Mouse (Mus musculus): Measurements from ENCODE around the gene Pik3r1.

DNA sequence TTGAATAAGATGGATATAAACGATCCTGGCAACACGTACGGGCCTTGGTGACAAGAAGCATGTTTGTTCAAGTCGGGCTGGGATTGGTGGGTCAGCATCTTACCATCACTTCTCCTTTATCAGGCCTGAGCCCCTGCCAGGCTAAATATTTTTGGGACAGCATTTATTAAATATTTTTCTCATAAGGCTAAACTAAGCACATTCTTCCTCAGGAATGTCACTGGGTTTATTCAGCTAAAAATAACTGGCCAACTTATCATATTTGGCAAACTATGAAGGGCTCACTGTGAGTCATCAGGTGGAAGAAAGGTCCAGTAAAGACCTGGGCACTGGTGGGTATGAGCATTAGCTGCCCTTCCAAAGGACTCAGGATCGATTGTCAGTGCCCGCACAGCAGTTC is 50.2 kb downstream of the Pik3r1 start:
- TF ChIP-seq POLR2A (IDR thresholded peaks at IDR 0.05; ENCODE audit: insufficient read length, low read depth) = no peak
- no peak for TF ChIP-seq CEBPB (IDR thresholded peaks at IDR 0.05; ENCODE audit: insufficient read depth, poor library complexity, severe bottlenecking)
- TF ChIP-seq E2F4 (IDR thresholded peaks at IDR 0.05; ENCODE audit: insufficient read depth) = no peak
- no peak for TF ChIP-seq TCF12 (IDR thresholded peaks at IDR 0.05; ENCODE audit: insufficient read depth, poor library complexity, severe bottlenecking)
- no peak for TF ChIP-seq REST (IDR thresholded peaks at IDR 0.05; ENCODE audit: insufficient read depth, insufficient read length)
- no peak for TF ChIP-seq MYOG (IDR thresholded peaks at IDR 0.05; ENCODE audit: control insufficient read depth in 1 of 3, insufficient read depth in 1 of 3, insufficient read length in 2 of 3, low read depth in 2 of 3)
- TF ChIP-seq USF1 (IDR thresholded peaks at IDR 0.05; ENCODE audit: low read depth) = no peak
- TF ChIP-seq SRF (IDR thresholded peaks at IDR 0.05; ENCODE audit: control insufficient read depth, insufficient read length, low read depth) = no peak
- TF ChIP-seq MYOD1 (IDR thresholded peaks at IDR 0.05; ENCODE audit: control insufficient read depth in 1 of 3, insufficient read length in 2 of 3, low read depth in 2 of 3) = no peak
- TF ChIP-seq POLR2AphosphoS2 (IDR thresholded peaks at IDR 0.05; ENCODE audit: insufficient read length, low read depth) = no peak
- no peak for TF ChIP-seq MAX (IDR thresholded peaks at IDR 0.05; ENCODE audit: low read depth)
- no peak for TF ChIP-seq TCF3 (IDR thresholded peaks at IDR 0.05; ENCODE audit: insufficient read length, low read depth)
